Mouse (Mus musculus): ENCODE data around the gene Slc39a11. TPM values are rescaled to one million over a fixed set of nuclear protein-coding genes. Genes with fewer than 3 reads are reported as not detected.

Slc39a11 gene
- polyA plus RNA-seq, 1 experiment from 2014 or later: 18.3 TPM

DNA sequence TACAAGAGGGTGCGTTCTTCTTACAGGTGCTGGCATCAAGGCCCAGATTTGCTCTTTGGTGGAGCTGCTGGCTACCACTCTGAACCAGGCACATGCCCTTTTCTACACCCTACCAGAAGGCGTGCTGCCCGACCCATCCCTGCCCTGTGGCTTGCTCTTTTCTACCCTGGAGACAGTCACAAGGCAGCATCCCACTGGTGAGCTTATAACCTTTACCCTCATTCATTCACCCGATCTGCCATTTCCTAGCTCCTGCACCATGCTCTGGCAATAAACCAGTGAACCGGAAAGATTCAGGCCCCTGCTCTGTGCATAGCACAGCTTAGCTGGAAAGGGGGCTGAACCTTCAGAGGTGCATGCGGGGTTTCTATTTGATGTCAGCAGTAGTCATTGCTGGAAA is 2.6 kb upstream of the Slc39a11 start:
- Histone ChIP-seq H3K9me3 (replicated peaks) (no peaks in the 10 kb centered on the region), H3K36me3 (peaks cover 61% of the 10 kb centered on the region), H3K27ac (no peak overlapping the region; the same call in 1 of the 2 replicates), H3K4me2 (no peak overlapping the region), H3K27me3 (replicated peaks) (peaks cover 6% of the 10 kb centered on the region), H3K9ac (no peak overlapping the region), H3K4me3 (no peak overlapping the region), H3K4me1 (peaks cover 33% of the 10 kb centered on the region)
- WGBS (ENCODE audit: insufficient replicate concordance): 93% methylated on average over 6 of the region's 6 CpGs
- ATAC-seq: no peak

GRCm38 (mm10) chr11:113651907-113652273 is 2.0 kb upstream of the Slc39a11 start:
- 55% methylated on average over 8 of the region's 8 CpGs for WGBS (ENCODE audit: insufficient replicate concordance)
- Histone ChIP-seq H3K9me3 (replicated peaks) (no peaks in the 10 kb centered on the region), H3K4me1 (peaks cover 33% of the 10 kb centered on the region), H3K9ac (no peak overlapping the region), H3K4me3 (peak overlapping the region; percentile 8), H3K4me2 (peak overlapping the region; percentile 89; the same call in 1 of the 2 replicates), H3K27ac (peak overlapping the region; percentile 83), H3K36me3 (peaks cover 55% of the 10 kb centered on the region), H3K27me3 (replicated peaks) (peaks cover 11% of the 10 kb centered on the region)
- ATAC-seq: no peak

GRCm38 (mm10) chr11:113651206-113651906 is 1.5 kb upstream of the Slc39a11 start:
- H3K27ac ChIP-seq: peak overlapping the region; percentile 90
- ATAC-seq: peak; percentile 45; the same call in 1 of the 2 replicates

DNA sequence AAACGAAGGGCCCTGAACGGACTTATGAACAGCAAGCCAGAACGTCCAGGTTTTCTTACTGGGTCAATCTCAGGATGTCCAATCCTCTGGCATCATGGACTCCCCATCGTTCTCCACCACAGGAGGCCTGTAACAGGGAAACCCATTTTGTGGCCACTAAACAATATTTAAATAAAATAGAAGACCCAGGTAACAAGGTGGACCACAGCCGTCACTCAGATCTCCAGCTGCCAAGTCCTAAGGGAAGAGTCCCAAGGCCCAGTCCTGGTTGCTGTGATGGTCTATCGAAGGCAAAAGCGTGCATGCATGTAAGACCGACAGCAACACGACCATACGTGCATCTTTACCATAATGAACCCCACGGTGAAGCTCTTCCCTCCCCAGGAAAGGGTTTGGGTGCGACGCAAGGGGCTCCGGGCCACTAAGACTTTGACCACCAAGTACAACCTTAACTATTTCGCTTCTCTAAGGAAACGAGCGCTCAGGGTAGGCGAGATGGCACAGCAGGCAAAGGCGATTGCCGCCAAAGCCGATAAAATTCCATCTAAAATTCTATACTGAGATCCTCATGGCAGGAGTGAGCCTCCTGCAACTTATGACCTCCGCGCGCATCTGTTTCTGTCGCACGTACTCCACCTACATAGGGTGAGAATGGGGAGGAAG is 1.1 kb downstream of the Slc39a11 start, which contains the start of gene Cog1:
Cog1 (plus strand) TSS at position 480 of the 663 bp plus-strand sequence.
- Histone ChIP-seq H3K27me3 (replicated peaks) (peaks cover 11% of the 10 kb centered on the region), H3K4me3 (peak within 1 kb of the TSS; percentile 95), H3K36me3 (peaks cover 24% of the 10 kb centered on the region), H3K4me2 (peak within 1 kb of the TSS; percentile 89), H3K4me1 (peaks cover 33% of the 10 kb centered on the region), H3K27ac (peak within 1 kb of the TSS; percentile 90), H3K9ac (peak within 1 kb of the TSS; percentile 94), H3K9me3 (replicated peaks) (no peaks in the 10 kb centered on the region)
- WGBS (ENCODE audit: insufficient replicate concordance): 31% methylated on average over 26 of the region's 26 CpGs
- peak; percentile 4; the same call in 1 of the 2 replicates for ATAC-seq

More at GRCm38 (mm10) chr11:113651206-113651906, 1.5 kb upstream of the Slc39a11 start:
- no peaks in the 10 kb centered on the region for H3K9me3 ChIP-seq (replicated peaks)
- H3K4me1 ChIP-seq: peaks cover 33% of the 10 kb centered on the region
- H3K4me2 ChIP-seq: peak overlapping the region; percentile 89
- 56% methylated on average over 22 of the region's 22 CpGs for WGBS (ENCODE audit: insufficient replicate concordance)
- H3K27me3 ChIP-seq (replicated peaks): peaks cover 11% of the 10 kb centered on the region
- H3K4me3 ChIP-seq: peak overlapping the region; percentile 95
- H3K9ac ChIP-seq: 0 out of 2 replicates have a peak overlapping the region, but pooled peaks have one; percentile 94
- H3K36me3 ChIP-seq: peaks cover 50% of the 10 kb centered on the region

- peak; percentile 38; the same call in 1 of the 2 replicates for ATAC-seq
- WGBS (ENCODE audit: insufficient replicate concordance): 1% methylated on average over 15 of the region's 15 CpGs
- no peaks in the 10 kb centered on the region for H3K9me3 ChIP-seq (replicated peaks)
These were observed 1.7 kb downstream of the Slc39a11 start for GRCm38 (mm10) chr11:113648152-113648551.

DNA sequence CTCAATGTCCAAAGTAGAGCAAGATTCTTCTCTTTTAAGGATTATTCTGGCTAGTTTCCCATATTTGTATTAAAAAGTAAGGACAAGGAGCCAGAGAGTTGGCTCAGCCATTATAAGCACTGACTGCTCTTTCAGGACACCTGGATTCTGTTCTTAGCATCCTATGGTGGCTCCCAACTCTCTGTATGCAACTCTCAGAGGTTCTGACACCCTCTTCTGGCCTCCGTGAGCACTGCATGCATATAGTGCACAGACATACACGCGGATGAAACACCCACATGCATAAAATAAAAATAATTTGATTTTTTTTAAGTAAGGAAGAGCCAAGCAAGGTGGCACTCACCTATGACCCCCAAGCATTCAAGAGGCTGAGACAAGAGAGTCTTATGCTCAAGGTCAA is 4.7 kb downstream of the Slc39a11 start:
- H3K4me2 ChIP-seq: no peak overlapping the region
- H3K9ac ChIP-seq: no peak overlapping the region
- H3K9me3 ChIP-seq (replicated peaks): no peaks in the 10 kb centered on the region
- no peaks in the 10 kb centered on the region for H3K36me3 ChIP-seq
- peaks cover 15% of the 10 kb centered on the region for H3K27me3 ChIP-seq (replicated peaks)
- ATAC-seq: no peak
- peaks cover 16% of the 10 kb centered on the region for H3K4me1 ChIP-seq
- no peak overlapping the region for H3K27ac ChIP-seq
- 60% methylated on average over 3 of the region's 3 CpGs for WGBS (ENCODE audit: insufficient replicate concordance)
- H3K4me3 ChIP-seq: no peak overlapping the region

More at GRCm38 (mm10) chr11:113648152-113648551, 1.7 kb downstream of the Slc39a11 start:
- Histone ChIP-seq H3K4me1 (peaks cover 33% of the 10 kb centered on the region), H3K36me3 (peaks cover 18% of the 10 kb centered on the region), H3K4me3 (peak overlapping the region; percentile 95; the same call in 1 of the 2 replicates), H3K4me2 (peak overlapping the region; percentile 89), H3K9ac (no peak overlapping the region), H3K27ac (no peak overlapping the region), H3K27me3 (replicated peaks) (peaks cover 11% of the 10 kb centered on the region)

DNA sequence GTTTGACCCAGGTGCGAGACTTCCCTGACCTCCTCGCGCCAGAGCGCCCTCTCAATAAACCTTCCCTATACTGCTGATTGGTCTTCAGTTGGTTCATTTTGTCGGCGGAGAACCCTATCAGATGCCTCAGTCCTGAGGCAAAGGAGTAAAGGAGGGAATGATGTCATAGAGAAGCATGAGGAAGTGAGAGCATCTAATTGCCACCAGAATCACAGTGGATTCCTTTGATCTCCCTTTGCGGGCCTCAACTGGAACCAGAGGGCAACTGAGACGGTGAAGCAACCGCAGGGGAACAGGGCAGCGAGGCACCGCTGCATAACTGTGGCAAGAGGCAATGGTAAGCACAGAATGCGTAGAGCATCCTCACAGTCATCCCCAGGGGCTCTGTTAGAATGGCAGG is 11.2 kb downstream of the Slc39a11 start:
- ATAC-seq: no peak

DNA sequence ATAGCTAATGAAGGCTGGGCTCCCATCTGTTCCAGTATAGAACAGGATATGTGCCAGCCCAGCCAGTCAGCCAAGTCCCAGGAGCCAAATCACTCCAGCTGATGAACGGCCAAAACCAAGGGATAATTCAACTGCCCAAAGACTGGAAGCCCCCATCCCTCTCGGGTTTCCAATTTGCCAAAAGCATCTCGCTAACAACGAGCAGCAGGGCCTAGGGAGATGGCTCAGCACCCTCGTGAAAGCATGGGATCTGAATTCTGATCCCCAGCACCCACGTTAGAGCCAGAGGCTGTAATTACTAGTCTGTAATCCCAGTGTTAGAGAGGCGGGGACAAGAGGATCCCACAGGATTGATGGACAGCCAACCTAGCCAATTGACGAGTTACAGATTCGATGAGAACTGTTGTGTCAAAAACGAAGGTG is 15.2 kb downstream of the Slc39a11 start:
- Histone ChIP-seq H3K9me3 (replicated peaks) (no peaks in the 10 kb centered on the region), H3K27ac (no peak overlapping the region), H3K4me1 (no peaks in the 10 kb centered on the region), H3K4me2 (no peak overlapping the region), H3K36me3 (no peaks in the 10 kb centered on the region), H3K9ac (no peak overlapping the region), H3K27me3 (replicated peaks) (no peaks in the 10 kb centered on the region), H3K4me3 (no peak overlapping the region)
- 58% methylated on average over 10 of the region's 10 CpGs for WGBS (ENCODE audit: insufficient replicate concordance)
- no peak for ATAC-seq

More for the DNA sequence above, 11.2 kb downstream of the Slc39a11 start:
- no peak overlapping the region for H3K4me3 ChIP-seq
- WGBS (ENCODE audit: insufficient replicate concordance): 82% methylated on average over 12 of the region's 12 CpGs
- no peak overlapping the region for H3K4me2 ChIP-seq
- H3K36me3 ChIP-seq: no peaks in the 10 kb centered on the region
- H3K27ac ChIP-seq: no peak overlapping the region
- H3K27me3 ChIP-seq (replicated peaks): peaks cover 3% of the 10 kb centered on the region; the same call in 1 of the 2 replicates
- no peaks in the 10 kb centered on the region for H3K9me3 ChIP-seq (replicated peaks)
- no peaks in the 10 kb centered on the region for H3K4me1 ChIP-seq
- no peak overlapping the region for H3K9ac ChIP-seq

DNA sequence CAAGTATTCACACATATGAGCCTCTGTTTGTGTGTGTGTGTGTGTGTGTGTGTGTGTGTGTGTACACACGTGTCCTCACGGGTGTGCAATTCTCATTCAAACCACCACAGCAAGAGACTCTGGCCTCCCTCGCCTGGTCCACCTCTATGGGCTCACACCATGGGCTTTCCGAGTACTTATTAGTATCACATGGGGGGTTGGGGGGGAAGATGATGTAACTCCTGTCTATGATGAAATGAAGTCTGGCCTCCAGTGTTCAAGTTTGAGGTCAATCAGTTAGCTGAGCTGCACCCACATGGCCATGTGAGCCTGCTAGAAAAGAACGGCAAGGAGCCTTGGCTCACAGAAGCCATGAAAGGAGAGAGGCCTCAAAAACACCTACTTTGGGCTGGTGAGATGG is 16.5 kb downstream of the Slc39a11 start:
- Histone ChIP-seq H3K4me1 (no peaks in the 10 kb centered on the region), H3K27me3 (replicated peaks) (no peaks in the 10 kb centered on the region), H3K4me3 (no peak overlapping the region), H3K9me3 (replicated peaks) (no peaks in the 10 kb centered on the region), H3K9ac (no peak overlapping the region), H3K4me2 (no peak overlapping the region), H3K36me3 (no peaks in the 10 kb centered on the region), H3K27ac (no peak overlapping the region)
- 75% methylated on average over 5 of the region's 5 CpGs for WGBS (ENCODE audit: insufficient replicate concordance)
- no peak for ATAC-seq

GRCm38 (mm10) chr11:113632303-113632702 is 17.6 kb downstream of the Slc39a11 start:
- H3K4me1 ChIP-seq: no peaks in the 10 kb centered on the region
- no peak for ATAC-seq
- no peaks in the 10 kb centered on the region for H3K36me3 ChIP-seq
- H3K27ac ChIP-seq: no peak overlapping the region
- 60% methylated on average over 7 of the region's 7 CpGs for WGBS (ENCODE audit: insufficient replicate concordance)
- no peak overlapping the region for H3K4me2 ChIP-seq
- H3K9me3 ChIP-seq (replicated peaks): no peaks in the 10 kb centered on the region
- no peak overlapping the region for H3K9ac ChIP-seq
- H3K4me3 ChIP-seq: no peak overlapping the region
- H3K27me3 ChIP-seq (replicated peaks): no peaks in the 10 kb centered on the region

DNA sequence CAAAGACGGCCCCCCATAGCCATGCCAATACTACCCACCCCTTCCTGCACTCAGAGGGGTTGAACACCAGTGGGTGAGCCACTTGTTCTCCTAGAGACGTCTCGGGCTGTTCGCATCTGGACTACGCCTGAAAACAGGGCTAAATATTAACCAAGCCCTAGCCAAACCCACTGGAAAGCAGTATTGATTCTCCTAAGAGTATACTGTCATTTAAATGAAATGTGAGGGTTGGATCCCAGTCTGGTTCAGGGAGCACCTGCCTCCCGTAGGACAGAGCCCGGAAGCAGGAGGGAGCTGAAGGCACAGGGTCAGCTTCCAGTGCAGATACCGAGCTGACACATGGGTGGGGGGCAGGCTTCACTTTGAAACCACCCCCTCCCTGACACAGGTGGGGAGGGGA is 18.0 kb downstream of the Slc39a11 start:
- Histone ChIP-seq H3K27ac (no peak overlapping the region), H3K27me3 (replicated peaks) (no peaks in the 10 kb centered on the region), H3K4me3 (no peak overlapping the region), H3K4me2 (no peak overlapping the region), H3K4me1 (no peaks in the 10 kb centered on the region), H3K36me3 (no peaks in the 10 kb centered on the region), H3K9ac (no peak overlapping the region), H3K9me3 (replicated peaks) (no peaks in the 10 kb centered on the region)
- ATAC-seq: peak; percentile 54; the same call in 1 of the 2 replicates
- 62% methylated on average over 8 of the region's 8 CpGs for WGBS (ENCODE audit: insufficient replicate concordance)

DNA sequence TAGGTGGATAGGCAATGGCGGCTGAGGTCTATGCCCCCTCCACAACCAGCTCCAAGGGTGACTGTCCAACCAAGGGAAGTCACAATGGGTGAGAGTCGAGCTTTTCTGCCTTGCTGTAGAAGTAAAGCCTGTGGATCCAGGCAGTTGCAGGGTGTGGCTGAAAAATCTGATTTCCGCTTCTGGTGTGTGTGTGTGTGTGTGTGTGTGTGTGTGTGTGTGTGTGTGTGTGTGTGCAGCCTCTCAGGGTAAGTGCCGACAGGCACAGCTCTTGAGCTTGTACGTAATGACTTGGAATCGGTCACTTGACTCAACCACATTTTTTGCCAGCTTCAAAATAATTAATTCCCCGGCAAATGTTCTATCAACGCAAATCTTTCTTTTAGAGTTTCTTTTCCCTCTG is 18.6 kb downstream of the Slc39a11 start:
- Histone ChIP-seq H3K27me3 (replicated peaks) (no peaks in the 10 kb centered on the region), H3K4me1 (no peaks in the 10 kb centered on the region), H3K4me3 (no peak overlapping the region), H3K9ac (no peak overlapping the region), H3K27ac (no peak overlapping the region), H3K36me3 (no peaks in the 10 kb centered on the region), H3K9me3 (replicated peaks) (no peaks in the 10 kb centered on the region), H3K4me2 (no peak overlapping the region)
- ATAC-seq: no peak
- WGBS (ENCODE audit: insufficient replicate concordance): 72% methylated on average over 8 of the region's 8 CpGs

Measured in liver, embryonic 12.5 days (tissue).